Mouse (Mus musculus) naive thymus-derived CD4-positive, alpha-beta T cell, adult 2 months (primary cell): ENCODE measurements at regions not wholly inside any gene's neighbourhood (a gene's known extent, or its start where the extent isn't known, plus 50 kb on each side); places are given as distances from the start of the nearest gene placed in this dataset.
A peak's percentile ranks its signal among the peaks of the same experiment; 100 is the strongest.

Experiments used
- DNase-seq: peaks from one replicate; pipeline ENCODE4 v3.0.0-alpha.2; 2011; ENCODE audit warnings: low read depth

DNA sequence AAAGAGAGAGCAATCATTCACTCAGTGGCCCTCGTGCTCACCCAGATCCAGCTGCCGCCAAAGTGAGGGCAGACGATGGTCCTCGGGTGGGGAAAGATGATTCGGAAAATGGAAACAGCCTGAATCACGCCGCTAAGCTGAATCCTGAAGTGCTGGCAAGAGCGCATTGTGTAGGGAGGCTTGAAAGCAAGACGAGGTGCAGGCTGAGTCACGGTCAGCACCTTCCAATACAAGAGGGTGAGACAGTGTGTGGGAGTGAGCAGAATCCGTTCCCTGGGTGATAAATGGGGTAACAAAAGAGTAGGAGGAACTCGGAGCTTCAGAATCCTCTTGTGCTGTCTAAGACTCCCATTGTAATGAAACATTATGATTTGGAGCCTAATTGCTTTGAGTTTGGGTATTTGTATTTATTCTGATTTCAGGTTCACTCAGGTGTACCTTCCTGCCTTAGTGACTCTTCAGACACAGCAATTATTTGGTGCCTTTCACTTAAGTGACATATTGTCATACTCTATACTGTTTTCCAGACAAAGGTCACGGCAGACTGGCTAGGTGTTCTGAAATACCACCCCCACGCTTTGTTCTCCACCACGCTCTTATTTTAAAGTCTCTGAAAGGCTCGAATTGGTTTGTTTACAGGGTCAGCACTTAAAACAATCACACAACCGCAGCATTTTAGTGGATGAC, 70.0 kb downstream of the Mbip start:
- no peak for DNase-seq

DNA sequence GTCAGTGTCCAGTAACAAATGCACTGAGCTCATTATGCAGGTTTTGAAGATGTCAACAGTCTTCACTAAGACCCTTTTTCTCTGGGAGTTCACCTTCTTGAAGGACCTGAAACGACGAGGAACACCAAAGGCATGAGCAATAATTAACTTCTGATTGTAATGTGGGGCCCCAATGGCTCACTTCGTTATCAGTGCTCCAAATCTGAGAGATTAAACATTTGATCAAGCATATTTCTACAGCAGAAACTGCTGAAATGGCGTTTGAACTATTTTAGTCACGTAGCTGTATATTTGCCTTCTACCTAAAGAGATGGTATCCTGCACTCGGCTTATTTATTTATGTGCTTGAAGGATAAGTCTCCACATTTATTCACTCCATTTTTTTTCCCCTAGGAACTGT, 80.6 kb downstream of the Mbip start:
- DNase-seq: no peak

DNA sequence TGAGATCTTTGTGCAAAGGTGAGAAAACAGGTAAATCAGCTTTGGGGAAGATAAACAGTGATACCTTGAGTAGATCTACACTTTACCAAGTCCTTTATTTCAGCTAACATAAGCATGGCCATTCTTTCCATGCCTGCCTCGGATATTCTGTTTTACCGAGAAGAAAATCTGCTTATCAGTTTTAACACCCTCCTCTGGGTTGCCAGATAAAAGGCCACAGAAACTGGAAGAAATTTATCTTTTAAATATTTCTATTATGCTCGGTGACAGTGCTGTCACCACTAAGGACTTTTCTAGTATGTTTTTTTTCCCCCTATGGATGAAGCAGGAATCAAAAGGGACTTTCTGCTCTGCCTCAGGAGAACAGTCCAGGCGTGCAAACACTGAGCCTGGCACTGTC, 84.2 kb downstream of the Mbip start:
- DNase-seq: no peak

DNA sequence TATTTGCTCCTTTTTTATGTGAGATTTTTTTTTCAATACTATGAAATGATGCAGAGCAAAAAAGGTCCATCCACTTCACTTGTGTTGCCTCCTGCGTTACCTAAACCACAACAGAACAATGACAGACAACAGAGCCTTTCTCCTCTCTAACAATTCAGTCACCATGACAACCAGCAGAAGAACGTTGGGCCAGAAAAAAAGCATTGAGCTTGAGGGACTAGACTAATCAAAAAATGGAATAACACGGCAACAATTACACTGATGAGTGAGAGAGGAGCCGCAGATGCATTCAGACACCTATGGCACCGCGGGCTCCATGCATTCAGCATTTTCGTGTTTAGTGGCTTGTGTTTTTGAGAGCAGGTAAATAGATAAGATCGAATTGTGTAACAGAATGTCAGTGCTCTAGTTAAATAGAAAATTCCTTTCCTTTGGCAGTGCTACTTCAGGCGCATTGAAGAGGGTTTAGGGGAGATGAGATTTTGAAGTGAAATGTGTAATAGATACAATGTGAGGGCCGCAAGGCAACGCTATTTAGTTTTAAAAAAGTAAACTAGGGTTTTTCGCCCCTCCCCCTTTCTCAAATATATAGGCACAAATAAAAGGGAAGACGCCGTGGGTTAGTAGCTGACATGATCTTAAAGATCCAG, 87.2 kb downstream of the Mbip start:
- DNase-seq: no peak

DNA sequence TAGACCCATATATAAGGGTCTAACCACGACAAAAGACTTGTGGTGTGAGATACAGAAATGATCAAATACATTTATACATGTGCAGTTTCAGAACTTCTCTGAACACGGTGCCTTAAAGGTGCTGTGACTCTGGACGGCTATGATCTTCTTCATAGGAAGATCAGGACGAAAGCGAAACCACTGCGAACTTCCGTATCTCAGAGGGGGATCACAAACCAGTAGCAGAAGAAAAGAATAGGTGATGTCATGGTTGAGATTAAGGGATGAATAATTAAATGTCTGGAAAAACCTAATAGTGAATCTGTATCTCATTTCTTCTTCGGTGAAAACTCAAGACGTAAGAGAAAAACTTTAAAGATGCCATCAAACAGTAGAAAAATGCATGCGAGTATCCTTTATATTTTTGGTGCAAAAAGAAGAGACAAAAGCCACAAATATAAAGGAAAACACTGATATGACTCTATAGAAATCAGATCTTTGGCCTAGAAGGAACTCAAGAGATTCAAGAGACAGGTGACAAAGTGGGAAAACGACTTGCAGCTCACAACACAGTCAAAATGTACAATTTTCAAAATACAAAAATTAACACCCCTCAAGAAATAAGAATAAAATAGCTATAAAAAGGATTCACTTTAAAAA, 89.3 kb downstream of the Mbip start:
- DNase-seq: no peak

DNA sequence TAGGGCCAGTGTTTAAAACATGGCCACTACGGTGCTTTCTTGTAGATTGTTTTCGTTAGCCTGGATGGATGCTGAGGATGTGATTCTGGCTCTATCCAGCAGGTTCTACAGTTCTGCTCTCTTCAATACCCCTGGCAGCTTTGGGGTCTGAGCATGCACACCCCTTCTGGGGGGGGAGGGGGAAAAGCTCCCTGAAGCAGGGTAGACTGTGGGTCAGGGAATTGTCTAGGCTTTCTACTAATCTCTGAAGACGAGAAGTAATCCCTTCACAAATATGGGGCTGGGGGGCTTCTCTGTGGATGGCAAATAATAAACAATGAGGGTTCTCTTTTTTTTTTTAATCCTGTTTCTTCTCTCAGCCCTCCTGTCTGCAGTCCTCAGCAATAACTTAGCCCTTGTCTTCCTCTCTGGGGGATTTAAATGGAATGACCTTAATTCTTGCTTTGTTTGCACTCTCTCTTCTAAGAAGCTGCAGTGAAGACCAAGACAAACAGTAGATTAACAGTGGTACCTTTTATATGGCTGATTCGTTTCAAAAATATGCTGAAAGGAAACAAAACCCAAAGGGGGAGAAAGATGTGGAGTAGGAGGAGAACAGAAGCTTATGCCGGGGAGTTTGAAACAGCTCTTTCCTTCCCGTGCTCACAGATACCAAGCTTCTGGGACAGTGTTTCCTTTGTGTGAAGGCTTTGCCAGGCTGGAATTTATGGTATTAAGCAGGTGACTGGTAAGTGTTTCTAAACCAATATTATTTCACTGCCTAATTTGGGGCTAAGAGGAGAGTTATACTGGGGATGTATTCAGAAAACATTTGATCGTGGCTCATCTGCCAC, 92.9 kb downstream of the Mbip start:
- no peak for DNase-seq

DNA sequence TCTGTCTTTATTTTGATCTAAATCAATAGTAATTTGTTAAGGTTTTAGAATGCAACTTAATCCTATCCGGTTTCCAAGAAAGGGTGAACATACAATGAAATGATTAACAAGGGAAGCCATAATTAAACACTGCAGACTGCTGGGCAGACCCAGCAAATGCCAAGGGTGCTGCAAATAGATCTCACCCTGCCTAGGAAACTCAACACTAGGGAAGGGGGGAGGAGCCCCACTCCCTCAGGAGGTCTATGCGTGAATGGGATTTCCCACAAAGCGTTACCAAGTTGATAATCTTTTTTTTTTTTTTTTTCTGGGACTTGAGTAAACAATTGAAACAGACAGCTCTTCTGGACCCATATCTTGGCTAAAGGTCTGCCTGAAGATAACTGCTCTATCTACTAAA, 95.4 kb downstream of the Mbip start:
- DNase-seq: no peak

DNA sequence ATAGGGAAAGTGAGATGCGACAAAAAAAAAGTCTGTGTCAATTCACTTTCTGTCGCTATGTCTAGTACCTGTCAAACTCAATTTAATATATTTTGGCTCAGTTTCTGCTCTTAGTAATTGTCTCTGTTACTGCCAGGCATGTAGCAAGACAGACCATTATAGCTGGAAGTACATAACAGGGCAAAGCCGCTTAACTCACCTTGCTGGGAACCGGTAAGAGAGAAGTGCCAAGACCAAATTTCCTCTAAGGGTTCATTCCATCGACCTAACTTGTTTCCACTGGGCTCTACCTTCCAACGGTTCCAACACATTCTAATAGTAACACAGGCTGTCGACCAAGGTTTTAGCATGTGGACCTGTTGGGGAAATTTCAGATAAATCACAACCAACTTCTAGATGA, 99.3 kb downstream of the Mbip start:
- DNase-seq: no peak

DNA sequence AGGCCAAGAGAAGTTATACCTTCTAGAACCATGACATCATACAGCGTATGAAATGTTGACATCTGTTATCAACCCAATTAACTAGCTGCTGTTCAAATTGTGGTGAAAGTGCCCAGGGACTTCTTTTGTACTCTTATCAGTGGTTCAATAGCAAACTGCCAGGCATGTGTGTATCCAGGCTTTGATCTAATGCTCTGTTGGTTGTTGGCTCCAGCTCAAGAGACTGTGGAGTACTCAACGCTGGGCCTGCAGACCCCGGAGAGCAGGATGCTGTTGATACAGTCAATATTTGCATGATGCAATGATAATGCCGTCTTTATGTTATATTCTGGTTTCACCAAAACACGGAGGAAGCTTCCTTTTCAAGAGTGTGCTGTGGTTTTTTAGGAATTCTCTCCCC, 102.9 kb downstream of the Mbip start:
- DNase-seq: no peak

DNA sequence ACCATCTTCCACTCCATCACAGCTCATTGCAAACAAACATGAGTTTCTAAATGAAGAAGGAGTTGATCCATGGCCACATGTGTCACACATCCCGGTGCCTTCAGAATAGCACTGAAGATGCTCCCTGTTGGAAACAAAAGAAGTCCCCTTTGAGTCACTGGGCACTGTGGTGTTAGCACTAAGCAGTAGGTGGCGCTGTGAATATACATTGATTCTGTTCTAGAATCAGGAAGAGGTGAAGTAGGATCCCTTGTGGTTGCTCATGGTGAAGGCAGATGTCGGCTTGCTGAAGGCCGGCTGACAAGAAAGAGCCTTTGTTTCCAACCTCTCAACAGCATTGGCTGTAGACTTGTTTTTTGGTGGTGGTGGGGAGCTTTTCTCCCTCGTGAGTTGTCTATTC, 104.0 kb downstream of the Mbip start:
- DNase-seq: peak; percentile 0

DNA sequence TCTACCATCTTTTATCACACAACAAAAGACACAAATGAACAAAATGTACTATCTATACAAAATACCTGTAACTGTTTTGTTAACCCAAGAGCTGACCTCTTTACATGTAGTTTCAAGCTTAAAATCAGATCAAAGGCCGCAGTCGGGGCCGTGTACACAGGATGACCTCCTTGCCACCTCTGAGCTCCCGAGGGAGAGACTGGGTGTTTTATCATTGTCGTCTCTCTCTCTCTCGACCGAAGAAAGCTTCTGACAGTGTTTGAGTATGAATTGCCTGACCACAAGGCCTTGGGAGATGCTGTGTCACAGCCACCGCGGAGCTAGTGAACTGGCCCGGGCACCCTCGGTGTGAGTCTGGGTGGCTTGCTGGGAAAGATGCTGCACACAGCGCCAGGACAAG, 105.5 kb downstream of the Mbip start:
- no peak for DNase-seq

DNA sequence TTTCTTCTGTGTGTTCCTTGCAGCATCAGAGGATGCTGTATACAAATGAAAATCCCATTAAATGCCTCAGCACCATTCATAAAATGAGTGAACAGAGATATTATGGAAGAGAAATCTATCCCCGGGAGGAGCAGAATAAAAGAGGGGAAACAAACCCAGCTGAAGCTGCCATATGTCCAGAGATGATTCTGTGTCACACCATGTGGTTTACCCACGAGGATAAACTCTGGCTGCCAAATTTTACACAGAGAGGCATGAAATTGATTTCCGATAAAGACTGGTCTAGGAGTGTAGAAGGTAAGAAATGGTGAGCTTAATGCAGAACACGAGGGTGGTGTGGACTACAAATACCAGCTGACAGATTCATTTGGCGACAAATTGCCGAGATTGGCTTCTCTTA, 111.1 kb downstream of the Mbip start:
- DNase-seq: no peak

DNA sequence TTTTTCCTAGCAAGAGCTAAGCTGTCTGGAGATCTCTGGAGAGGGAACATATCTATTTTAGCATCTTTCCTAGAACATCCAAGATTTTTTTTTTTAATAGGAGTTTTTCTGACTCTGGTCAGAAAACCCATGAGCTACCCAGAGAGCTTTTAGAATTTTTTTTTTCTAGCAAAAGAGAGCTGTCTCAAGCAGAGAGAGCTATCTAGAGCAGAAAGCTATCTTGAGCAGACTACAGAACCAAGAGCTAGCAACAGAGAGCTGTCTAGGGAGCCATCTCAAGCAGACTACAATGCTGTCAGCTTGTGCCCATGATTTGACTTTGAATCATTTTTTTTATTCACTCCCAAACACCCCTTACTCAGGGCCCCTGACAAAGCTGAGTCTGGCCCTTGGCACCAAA, 112.5 kb downstream of the Mbip start:
- no peak for DNase-seq

DNA sequence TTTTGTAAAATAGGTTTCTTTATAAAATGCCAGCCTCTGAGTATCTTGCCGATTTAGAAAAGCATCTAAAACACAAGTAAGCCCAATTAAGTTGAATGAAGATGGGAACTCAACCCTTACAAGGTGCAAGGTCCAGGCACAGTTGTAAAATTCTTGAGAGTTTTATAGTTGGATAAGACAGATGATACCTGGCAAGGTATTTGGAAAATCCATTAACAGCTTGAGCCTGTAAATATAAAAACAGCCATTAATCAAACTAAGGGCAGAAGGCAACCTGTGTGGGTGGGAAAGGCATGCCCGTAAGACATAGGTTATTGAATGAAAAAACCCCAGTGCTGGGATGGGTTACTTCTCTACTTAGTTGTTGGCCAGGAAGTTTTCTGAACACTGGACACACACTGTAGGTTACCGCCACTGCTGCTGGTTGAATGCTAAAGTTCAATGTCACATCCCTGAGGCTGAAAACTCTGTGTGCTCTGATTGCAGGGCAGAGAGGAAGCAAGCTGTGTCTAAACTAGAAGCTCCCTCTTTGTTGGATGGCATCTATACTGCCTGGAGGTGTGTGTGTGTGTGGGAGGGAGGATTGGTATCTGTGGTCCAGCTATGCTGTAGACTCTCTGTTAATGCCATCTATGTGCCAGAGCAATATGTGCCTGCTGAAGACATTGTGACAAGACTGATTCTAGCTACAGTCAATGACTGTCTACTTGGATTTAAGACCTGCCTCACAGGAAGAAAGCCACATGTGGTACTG, 121.4 kb downstream of the Mbip start:
- no peak for DNase-seq

DNA sequence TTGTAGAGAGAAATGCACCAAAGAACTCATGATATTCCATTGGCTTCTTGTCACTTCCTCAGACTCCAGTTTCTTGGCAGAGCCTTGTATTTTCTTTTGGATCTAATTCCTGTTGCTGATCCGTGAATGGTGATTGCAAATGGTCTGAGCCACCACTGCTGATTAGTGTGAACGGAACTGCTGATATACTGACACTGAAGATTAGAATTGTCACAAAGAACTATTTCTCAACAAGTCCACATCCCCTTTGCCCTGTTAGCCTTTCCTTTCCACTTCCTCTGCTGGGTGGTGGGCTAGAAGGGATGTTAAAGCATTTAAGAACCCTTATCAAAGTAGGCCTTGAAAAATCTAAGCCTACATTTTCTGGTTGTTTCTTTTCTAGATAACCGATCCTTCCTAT, 152.2 kb downstream of the Mbip start:
- no peak for DNase-seq

DNA sequence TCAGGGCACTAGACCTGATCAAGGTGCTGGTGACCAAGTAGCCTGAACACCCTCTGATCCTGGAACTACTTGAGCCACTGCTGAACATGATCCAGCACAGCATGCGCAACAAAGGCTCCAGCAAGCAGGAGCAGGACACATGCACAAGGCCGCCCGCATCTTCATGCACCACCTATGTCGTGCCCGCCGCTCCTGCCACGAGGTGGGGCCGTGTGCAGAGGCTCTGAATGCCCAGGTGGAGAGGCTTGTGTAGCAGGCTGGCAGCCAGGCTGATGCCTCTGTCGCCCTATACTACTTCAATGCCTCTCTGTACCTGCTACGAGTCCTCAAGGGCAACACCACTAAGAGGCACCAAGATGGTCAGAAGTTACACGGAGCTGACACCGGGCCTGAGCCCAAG, 156.1 kb downstream of the Mbip start:
- no peak for DNase-seq

DNA sequence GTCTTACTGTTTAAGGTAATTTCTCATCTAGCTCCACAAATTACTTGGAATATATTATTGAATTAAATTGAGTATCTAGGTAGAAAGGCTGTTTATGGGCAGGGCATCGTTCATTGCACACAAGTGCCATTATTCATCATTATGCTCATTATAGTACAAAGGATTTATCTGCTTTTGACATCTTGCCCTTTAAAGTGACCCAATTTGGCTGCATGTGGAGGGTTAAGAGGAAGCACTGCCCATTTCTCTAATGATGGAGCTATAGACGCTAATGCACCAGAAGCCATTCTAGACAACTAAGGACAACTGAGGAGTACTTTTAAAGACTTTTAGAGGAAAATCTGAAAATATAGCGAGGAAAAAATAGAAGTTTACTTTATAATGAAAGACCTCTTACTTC, 185.0 kb downstream of the Mbip start:
- DNase-seq: no peak

DNA sequence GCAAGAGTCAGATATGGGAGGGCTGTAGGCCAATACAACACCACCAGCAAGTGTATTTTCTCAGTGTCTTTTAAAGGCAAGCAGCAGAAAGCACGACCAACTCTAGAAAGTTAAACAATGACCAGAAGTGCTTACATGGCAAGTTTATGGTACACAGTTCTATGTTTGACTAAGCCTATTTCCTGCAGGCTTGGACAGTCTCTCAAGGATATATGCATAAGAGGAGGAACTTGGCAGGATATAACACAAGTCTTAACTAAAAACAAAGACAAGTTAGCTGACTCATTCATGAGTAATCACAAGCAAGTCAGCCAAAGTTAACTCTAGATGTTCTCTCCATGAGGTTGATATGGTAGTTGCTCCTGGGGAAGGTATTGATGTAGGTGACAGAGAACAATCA, 201.3 kb downstream of the Mbip start:
- no peak for DNase-seq

DNA sequence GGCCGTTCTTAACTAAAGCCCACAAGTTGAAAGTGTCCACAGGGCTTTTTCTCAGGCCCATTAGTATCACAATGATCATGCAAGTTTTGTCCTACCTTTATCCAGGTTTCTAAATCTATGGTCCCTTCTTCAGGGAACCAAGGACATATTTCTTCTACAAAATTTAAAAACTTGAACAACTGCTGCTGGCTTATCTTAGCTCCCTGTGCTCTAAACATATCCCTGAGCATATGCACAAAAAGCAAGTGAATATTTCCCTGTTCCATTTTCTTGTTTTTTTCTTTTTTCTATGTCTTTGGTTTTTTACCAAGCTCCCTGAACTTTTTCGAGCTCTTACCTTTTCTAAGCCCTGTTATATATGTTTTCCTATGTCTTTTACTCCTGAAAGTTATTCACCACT, 201.9 kb downstream of the Mbip start:
- DNase-seq: no peak

DNA sequence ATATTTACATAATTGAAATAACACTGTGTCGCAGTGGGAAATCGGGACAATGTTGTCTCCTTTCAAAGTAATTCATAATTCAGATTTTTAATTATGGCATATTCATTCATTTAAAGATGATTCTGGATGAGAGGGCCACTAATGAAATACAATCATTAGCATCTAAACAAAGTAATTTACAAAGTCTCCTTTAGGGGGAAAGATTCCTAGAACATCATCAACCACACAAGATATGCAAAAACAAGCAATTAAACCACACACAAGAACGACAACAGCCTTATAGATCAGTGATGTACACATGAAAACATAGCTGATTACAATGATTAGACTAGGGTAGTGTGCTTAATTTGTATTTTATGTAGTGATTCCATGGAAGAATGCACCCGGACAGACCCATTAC, 231.2 kb downstream of the Mbip start:
- DNase-seq: no peak

DNA sequence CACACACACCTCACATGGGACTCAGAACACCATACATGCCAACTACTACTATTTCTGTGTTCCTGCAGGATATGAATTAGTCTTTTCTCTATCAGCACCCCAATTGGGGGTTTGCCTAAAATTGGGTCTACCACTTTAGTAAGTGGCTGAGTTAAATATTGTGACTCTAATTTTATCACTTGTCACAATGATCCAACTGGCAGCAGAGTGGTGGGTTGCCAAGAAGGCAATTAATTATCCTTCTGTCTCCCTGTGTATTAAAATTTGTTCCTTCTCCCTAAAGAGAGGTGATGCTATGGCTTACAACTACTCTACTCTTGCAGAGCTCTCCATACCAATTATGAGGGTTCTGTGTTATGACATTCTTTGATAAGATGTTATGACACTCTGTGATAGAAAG, 245.3 kb downstream of the Brms1l start:
- DNase-seq: no peak

DNA sequence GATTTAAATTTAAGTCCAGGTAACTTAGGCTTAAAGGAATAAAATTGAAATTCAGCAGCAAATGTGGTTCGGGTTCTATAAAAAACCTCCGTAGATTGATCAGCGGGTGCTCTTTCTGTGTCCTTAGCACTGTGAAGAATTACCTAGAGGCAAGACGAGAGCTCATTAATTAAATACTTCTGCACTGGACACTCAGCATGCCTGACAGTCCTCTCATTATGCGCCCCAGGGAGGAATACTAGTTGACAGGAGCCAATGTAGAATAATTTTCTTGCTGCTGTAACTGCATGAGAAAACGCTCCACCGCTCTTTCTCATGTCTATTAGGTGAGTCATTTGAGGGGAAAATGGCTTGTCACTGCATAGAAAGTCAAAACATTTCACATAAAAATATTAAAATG, 228.1 kb downstream of the Brms1l start:
- DNase-seq: no peak
